Mouse (Mus musculus) left cerebral cortex, postnatal 4 days (tissue): ENCODE results near the gene Ahdc1. TPM values are rescaled to one million over a fixed set of nuclear protein-coding genes. Genes with fewer than 3 reads are reported as not detected.
"Not testable (repeated sequence)": the region's sequence is repeated elsewhere in the genome, so short reads cannot be mapped to it uniquely, and the experiment has no call there.

ENCODE experiments used
- DNase-seq: peaks from one replicate; pipeline ENCODE4 v3.0.0-alpha.2; 2022
- intact Hi-C: fragments of 180-260 bp; cut with DNase I; formaldehyde crosslinking; loops from one replicate; pipeline ENCODE4 v1.15.1; 2025
- total RNA-seq, 2 experiments: library from RNA; stranded (reverse); gene quantifications; 2 replicates each; pipeline ENCODE4 v1.2.3; 2021

Gene Ahdc1
- total RNA-seq, 2 experiments from 2014 or later, result 94.1 to 102 TPM

DNA sequence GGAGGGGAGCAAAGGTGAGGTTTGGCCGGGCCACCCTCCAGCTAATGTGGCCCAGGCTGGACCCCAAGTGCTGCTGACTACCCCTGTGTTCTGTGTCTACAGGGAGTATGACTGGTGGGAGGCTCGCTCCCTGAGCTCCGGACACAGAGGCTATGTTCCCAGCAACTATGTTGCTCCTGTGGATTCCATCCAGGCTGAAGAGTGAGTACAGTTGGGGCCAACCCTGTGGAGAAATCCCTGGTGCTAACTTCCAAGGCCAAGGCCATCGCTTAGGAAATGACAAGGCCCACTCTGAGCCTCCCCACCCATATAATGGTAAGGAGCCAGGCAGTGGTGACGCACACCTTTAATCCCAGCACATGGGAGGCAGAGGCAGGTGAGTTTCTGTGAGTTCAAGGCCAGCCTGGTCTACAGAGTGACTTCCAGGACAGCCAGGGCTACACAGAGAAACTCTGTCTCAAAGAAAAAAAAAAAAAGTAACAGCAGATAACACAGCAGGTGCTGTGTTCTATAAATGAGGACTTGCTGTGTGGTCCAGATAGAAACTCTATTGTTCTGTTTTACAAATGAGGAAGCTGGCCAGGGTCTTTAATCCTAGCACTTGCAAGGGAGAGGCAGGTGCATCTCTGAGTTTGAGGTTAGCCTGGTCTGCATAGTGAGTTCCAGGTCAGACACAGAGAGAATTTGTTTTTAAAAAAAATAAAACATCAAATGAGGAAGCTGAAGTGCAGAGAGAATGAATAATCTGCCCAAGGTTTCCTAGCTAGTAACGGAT, 22.3 kb upstream of the Ahdc1 start:
- DNase-seq, result no peak
- intact Hi-C loops, result no loop called here

GRCm38 (mm10) chr4:132993553-132993952, 17.5 kb upstream of the Ahdc1 start:
- DNase-seq, result no peak
- intact Hi-C loops, result no loop called here

- no peak for DNase-seq
- intact Hi-C loops, result no loop called here
Observed at GRCm38 (mm10) chr4:132997469-132998237, 13.4 kb upstream of the Ahdc1 start.

DNA sequence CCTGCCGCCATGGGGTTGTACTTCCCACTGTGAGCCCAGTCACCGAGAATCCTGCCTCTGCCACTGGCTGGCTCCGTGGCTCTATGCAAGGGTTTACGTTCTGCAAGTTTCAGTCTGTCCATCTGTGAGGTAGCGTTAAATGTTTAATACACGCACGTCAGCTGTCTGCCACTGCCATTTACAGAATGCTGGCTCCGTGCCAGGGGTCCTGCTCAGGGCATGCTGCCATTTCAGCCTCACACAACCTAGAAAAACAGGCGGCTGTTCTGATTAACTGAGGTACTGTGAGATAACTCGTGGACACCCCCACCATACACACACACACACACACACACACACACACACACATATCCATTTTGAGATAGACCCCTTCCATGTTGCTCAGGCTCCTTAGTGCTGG, 8.2 kb upstream of the Ahdc1 start:
- DNase-seq, result peak; percentile 90
- intact Hi-C loops, result loop anchor here (10.0 kb wide), 1 partner anchor 452 kb away; no protein-coding TSS in a partner anchor

- DNase-seq, result peak; percentile 65
- intact Hi-C loops, result loop anchor here (10.0 kb wide), 1 partner anchor 451 kb away; no protein-coding TSS in a partner anchor
Observed at GRCm38 (mm10) chr4:133003316-133004018, 7.6 kb upstream of the Ahdc1 start.

GRCm38 (mm10) chr4:133005233-133005632, 5.8 kb upstream of the Ahdc1 start:
- DNase-seq, result peak; percentile 68
- intact Hi-C loops, result loop anchor here (1.0 to 10.0 kb wide), 2 partner anchors 60 to 450 kb away; no protein-coding TSS in a partner anchor

- intact Hi-C loops, result loop anchor here (1.0 to 10.0 kb wide), 2 partner anchors 61 to 449 kb away; no protein-coding TSS in a partner anchor
- DNase-seq, result not testable (repeated sequence)
Observed at GRCm38 (mm10) chr4:133005885-133006451, 5.1 kb upstream of the Ahdc1 start.

- intact Hi-C loops, result loop anchor here (10.0 kb wide), 1 partner anchor 447 kb away; no protein-coding TSS in a partner anchor
- no peak for DNase-seq
Observed at GRCm38 (mm10) chr4:133007513-133008380, 3.3 kb upstream of the Ahdc1 start.

- intact Hi-C loops, result loop anchor here (10.0 kb wide), 1 partner anchor 446 kb away; no protein-coding TSS in a partner anchor
- DNase-seq, result peak; percentile 75
Observed at GRCm38 (mm10) chr4:133009131-133009530, 1.9 kb upstream of the Ahdc1 start.

DNA sequence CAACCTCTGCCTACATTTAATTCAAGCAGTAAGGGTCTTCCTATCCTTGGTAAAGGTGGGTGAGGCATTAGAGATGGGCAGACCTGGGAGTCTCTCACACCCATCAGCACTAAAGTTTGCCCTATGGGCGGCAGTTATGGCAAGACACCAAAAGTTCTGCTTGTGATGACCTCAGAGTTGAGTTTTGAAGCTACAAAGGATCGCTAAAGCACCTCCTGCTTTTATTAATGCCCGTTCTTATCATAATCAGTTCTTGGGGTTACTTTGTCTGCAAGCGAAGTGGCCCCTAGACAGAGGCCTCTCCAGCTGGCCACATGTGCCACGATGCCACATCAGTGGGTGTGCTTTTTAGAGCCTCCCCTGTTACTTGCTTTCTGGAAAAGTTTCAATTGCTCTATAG, 1.4 kb upstream of the Ahdc1 start:
- DNase-seq, result no peak

GRCm38 (mm10) chr4:133010611-133011010, 449 bp upstream of the Ahdc1 start:
- DNase-seq, result no peak
- intact Hi-C loops, result loop anchor here (2.0 to 10.0 kb wide), 2 partner anchors 204 to 292 kb away; partner anchors contain the start of genes Cd164l2 and Gpr3

More for the DNA sequence above, 1.4 kb upstream of the Ahdc1 start:
- intact Hi-C loops, result loop anchor here (2.0 to 10.0 kb wide), 3 partner anchors 205 to 445 kb away; partner anchors contain the start of genes Cd164l2 and Gpr3

DNA sequence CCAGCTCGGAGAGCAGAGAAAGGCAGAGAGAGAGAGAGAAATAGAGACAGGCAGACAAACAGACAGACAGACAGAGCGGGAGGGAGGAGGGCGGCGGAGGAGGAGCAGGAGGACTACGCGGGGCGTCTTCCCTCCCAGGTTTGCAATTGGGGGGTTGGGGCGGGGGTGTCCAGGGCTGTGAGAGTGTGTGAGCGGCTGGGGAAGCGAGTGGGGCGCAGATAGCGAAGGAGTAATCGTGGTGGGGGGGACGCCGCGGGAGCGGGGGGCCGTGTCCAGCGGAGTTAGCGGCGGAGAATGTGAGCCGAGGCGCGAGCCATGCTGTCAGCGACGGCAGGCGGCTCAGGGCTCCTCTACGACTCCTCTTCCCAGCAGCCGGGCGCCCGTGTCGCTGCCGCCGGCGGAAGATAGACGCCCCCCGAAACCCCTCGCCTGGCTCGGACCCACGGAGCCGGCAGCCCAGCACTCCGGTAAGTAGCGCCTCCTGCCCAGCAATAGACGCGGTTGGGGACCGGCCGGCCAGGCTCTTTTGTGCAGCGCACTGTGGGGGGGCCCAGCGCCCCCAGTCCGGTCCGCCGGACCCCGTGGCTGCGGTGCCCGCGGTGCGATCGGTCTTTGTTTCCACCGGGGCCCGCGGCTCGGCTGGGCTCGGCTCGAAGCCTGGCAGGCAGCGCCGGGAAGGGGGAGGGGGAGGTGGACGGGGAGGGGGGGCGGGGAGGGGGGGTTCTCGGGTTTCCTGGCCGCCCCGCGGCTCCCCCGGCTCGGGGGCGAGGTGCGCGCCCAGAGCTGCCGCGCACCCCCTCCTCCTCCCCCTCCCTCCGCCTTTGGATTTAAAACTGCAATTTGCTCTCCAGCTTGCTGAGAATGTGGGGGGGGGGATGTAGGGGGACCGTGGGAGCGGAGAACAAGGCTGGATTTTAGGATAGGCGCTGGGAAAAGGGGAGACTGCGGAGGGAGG, 1.0 kb downstream of the Ahdc1 start:
- peak; percentile 65 for DNase-seq
- intact Hi-C loops, result loop anchor here (2.0 to 10.0 kb wide), 2 partner anchors 203 to 291 kb away; partner anchors contain the start of genes Cd164l2 and Gpr3

DNA sequence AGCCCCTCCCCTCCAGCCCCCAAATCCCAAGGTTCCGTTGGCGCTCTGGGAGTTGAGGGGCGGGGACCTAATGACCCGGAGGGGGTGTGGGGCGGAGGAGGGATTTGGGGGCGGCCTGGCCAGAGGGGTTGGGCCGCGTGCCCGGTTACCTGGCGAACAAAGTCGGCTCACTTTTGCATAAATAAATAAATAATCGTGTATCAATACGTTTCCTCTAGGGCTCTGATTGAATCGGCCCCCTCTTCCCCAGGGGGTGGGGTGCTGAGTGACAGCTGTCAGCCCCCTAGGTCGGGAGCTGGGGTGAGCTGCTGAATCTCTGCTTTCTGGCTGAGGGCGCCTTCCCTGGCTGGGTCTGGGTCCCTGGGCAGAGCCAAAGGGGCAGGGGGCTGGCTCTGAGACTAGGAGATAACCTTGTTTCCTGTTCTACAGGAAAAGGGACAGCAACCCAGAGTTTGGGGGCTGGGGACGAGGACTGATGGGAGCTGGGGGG, 1.8 kb downstream of the Ahdc1 start:
- intact Hi-C loops, result loop anchor here (10.0 kb wide), 1 partner anchor 202 kb away; the partner anchor contains the start of genes Cd164l2 and Gpr3
- DNase-seq, result peak; percentile 50

- DNase-seq, result peak; percentile 52
- intact Hi-C loops, result loop anchor here (10.0 kb wide), 1 partner anchor 201 kb away; the partner anchor contains the start of genes Cd164l2 and Gpr3
Observed at GRCm38 (mm10) chr4:133013266-133013891, 2.3 kb downstream of the Ahdc1 start.

DNA sequence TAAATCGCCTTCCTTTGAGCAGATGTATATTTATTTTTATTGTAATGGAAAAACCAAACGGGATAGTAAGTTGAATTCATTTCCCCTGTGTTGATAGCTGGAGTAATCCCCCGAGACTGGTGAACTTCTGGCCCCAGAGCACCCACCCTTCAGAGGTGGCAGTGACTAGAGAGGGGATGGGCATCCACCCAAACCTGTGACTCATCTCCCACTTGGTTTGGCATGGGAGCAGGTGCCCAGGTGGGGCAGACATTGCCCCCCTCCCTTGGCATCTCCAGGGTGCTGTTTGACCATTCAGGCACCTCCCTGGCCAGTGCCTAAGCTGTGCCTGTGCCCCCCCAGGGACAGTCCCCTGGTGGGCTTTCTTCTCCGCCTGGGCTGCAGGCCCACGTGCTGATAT, 3.0 kb downstream of the Ahdc1 start:
- peak; percentile 41 for DNase-seq
- intact Hi-C loops, result loop anchor here (10.0 kb wide), 1 partner anchor 201 kb away; the partner anchor contains the start of genes Cd164l2 and Gpr3

- intact Hi-C loops, result loop anchor here (10.0 kb wide), 1 partner anchor 200 kb away; the partner anchor contains the start of genes Cd164l2 and Gpr3
- DNase-seq, result peak; percentile 59
Observed at GRCm38 (mm10) chr4:133014896-133015709, 4.0 kb downstream of the Ahdc1 start.
